Mouse (Mus musculus) bone marrow, adult 2 months (tissue): Measurements from ENCODE around the gene Fermt1.

Experiments
- CTCF ChIP-seq: fragments of 200-500 bp; IDR thresholded peaks from 2 replicates; pipeline ENCODE4 v1.5.1; 2011; ENCODE audit warnings: low read length, control low read depth; ENCODE audit not compliant: control insufficient read depth, insufficient read depth
- POLR2A ChIP-seq: fragments of 200-500 bp; IDR thresholded peaks from 2 replicates; pipeline ENCODE4 v1.6.1; 2011; ENCODE audit warnings: low read depth, mild to moderate bottlenecking, control low read depth, low read length, borderline replicate concordance; ENCODE audit not compliant: control insufficient read depth

DNA sequence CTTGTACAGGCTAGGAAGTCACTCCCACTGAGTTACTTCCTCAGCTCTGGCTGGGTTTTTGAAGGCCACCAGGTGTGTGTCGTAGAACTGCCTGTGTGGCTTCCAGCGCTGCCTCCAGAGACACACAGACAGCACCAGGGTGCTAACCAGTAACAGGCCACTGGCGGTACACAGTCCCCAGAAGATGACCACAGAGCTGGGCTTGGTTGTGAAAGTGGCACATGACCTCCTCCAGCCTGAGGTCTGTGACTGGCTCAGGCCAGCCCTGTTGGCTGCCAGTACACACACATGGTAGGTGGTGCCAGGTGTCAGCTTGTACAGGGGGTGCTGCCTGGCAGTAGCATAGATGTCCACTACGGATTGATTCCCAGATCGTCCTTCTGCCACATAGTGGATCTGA, 76.0 kb downstream of the Fermt1 start:
- TF ChIP-seq CTCF: no peak
- no peak for TF ChIP-seq POLR2A
